Mouse (Mus musculus): Measurements from ENCODE around the gene Ang6. TPM values are rescaled to one million over a fixed set of nuclear protein-coding genes. Genes with fewer than 3 reads are reported as not detected.

Ang6 gene
- polyA plus RNA-seq, 1 experiment from 2014 or later: not detected

Other genes with a start within 250 kb of the Ang6 start
- gene Gm8180, start 217.5 kb downstream of the Ang6 start, polyA plus RNA-seq (2021): not detected
- not detected for gene Ear1, start 126.8 kb downstream of the Ang6 start, polyA plus RNA-seq (2021)
- gene Ear10, start 78.7 kb downstream of the Ang6 start, polyA plus RNA-seq (2021): not detected
- gene Gm8113, start 76.9 kb downstream of the Ang6 start, polyA plus RNA-seq (2021): 6.6 TPM
- not detected for gene Ang5, start 45.2 kb downstream of the Ang6 start, polyA plus RNA-seq (2021)
- not detected for gene Ear2, start 100.4 kb upstream of the Ang6 start, polyA plus RNA-seq (2021)
- not detected for gene Gm3327, start 121.6 kb upstream of the Ang6 start, polyA plus RNA-seq (2021)
- gene Gm8212, start 195.4 kb upstream of the Ang6 start, polyA plus RNA-seq (2021): not detected
- gene 4930503E14Rik, start 211.0 kb upstream of the Ang6 start, polyA plus RNA-seq (2021): 0.14 TPM

All from Patski (cell line).